Mouse (Mus musculus): ENCODE data around the gene Kctd3. TPM values are rescaled to one million over a fixed set of nuclear protein-coding genes. Genes with fewer than 3 reads are reported as not detected.
"Not testable (repeated sequence)": the region's sequence is repeated elsewhere in the genome, so short reads cannot be mapped to it uniquely, and the experiment has no call there.

The Kctd3 gene
- 10 to 100 TPM; 75.5 to 79.8 TPM for total RNA-seq (2021)
- long read RNA-seq, experiment 1, transcript Kctd3-201 (18 exons, 3,706 nt): major isoform, 55 of 76 reads
- long read RNA-seq, experiment 1, partial matches to known transcripts: 8 of 76 reads
- long read RNA-seq, experiment 1, other reads (novel, unspliced or antisense): 13 of 76 reads
- long read RNA-seq, experiment 2, transcript Kctd3-201 (18 exons, 3,706 nt): major isoform, 30 of 43 reads
- long read RNA-seq, experiment 2, partial matches to known transcripts: 6 of 43 reads
- long read RNA-seq, experiment 2, other reads (novel, unspliced or antisense): 6 of 43 reads

GRCm38 (mm10) chr1:189007239-189007979 lies at the start of gene Kctd3:
Gene Kctd3 (minus strand): TSS chr1:189007841.
- peak; percentile 98 to 100 for DNase-seq (ENCODE audit: low spot score in 2 of 2)

DNA sequence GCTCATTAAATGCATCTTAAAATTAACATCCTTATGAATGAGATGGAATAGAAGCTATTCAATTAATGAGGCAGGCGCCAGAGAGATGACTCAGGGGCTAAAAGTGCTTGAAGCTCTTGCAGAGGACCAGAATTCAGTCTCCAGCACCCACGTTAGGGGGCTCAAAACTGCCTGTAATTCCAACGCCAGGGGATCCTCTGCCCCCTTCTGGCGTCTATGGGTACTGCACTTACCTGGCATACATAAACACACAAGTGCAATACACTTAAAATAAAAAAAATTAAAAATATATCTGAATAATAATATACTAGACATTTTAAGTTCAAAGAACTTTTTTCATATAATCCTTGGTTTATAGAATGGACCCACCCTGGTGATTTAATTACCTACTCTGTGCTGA lies 49.8 kb upstream of the Kctd3 start:
- DNase-seq (ENCODE audit: low spot score in 2 of 2): no peak

DNA sequence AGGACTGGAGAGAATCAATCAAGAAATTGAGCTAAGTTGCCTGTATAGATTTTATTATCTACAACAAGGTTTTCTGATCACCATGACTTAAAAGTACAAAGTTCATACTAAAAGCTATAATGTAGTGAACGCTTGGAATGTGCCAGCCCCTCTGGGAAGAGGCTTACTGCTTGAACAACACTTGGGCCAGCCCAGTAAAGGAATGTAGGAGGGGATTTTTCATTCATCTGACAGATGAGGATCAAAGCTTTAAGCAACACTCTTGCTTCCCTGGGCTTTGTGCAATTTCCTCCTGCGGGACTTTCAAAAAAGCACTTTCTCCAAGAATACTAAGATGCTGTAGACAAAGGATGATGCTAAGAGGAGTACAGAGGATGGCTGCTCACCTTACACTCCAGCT lies 48.3 kb upstream of the Kctd3 start:
- no peak for DNase-seq (ENCODE audit: low spot score in 2 of 2)

DNA sequence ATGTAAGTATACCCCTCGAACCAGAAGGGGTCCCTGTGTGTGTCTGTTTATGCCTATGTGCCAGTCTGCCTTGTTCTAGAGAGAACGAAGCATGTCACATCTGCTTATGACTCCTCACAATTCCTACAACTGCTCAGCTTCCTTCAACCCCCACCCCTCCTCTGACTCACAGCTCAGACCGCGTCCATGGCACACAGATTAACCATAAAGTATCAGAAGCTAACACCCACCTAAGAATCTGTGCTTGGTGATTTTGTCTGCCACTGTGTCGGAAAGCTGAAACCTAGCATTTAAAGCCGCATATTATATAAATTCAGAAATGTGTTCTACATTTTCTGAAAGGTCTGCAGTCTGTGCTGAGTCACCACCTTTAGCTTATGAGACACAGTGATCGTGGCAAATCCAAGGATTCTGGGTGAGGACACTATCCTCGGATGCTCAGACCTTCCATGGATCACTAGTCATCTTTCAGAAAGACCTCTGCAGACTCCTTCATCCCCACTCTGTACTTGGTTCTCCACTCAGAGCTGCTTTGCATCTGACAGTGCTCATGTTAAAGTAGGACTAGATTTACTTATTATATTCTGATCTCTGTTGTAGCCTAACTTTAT lies 47.4 kb upstream of the Kctd3 start:
- peak; percentile 38 to 70 for DNase-seq (ENCODE audit: low spot score in 2 of 2)

GRCm38 (mm10) chr1:189054191-189054590 lies 46.5 kb upstream of the Kctd3 start:
- DNase-seq (ENCODE audit: low spot score in 2 of 2): no peak

GRCm38 (mm10) chr1:189052189-189052588 lies 44.5 kb upstream of the Kctd3 start:
- no peak for DNase-seq (ENCODE audit: low spot score in 2 of 2)

DNA sequence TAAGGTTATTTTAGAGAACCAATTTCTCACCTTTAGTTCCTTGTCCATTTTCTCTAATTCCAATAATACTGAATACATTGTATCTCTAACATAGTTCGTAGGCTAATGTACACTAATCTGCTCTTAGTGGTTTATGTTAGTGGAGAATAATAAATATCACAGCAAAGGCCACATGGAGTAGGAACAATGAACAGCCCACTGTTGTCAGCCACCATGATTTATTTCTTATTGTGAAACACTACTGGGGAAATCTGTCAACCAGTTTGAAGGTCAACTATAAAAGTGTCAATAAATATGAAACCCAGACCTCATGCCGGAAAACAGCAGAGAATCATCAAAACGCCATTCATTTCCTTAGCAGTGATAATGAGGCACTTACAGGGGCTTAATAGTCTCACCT lies 42.5 kb upstream of the Kctd3 start:
- DNase-seq (ENCODE audit: low spot score in 2 of 2): no peak

DNA sequence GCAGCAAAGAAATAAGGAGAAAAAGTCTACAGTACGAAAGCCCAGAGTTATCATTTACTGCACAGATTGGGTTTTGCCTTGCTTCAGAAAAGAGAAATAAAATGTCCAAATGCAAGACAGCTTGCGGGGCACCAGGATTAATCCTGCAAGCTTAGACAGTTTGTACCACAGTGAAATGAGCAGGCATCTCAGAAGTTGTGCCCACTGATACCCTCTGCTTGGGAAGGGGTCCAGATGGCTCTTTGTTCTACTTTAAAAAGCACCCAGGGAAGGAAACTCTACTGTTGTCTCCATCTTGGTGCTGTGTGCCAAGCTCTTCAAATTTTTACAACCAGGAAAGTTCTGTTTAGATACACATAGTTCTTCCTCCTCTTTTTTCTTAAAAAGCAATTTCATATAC lies 40.7 kb upstream of the Kctd3 start:
- DNase-seq (ENCODE audit: low spot score in 2 of 2): peak in 1 of 2 experiments; percentile 12

DNA sequence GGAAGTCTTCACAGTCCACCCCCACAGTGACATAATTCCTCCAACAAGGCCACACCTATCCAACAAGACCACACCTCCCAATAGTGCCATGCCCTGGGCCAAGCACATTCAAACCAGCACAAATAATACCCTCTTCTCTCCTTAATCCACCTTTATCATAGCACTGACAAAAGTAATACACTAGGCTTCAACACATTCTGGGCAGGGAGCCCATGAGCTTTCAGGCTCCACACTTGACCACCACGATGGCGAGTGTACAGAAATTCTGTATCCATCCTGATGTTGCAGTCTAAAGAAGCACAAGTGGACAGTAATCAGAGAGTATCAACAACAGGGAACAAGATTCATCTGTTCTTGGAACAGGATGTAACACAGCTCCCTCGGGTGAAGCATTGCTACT lies 40.3 kb upstream of the Kctd3 start:
- DNase-seq (ENCODE audit: low spot score in 2 of 2): no peak

DNA sequence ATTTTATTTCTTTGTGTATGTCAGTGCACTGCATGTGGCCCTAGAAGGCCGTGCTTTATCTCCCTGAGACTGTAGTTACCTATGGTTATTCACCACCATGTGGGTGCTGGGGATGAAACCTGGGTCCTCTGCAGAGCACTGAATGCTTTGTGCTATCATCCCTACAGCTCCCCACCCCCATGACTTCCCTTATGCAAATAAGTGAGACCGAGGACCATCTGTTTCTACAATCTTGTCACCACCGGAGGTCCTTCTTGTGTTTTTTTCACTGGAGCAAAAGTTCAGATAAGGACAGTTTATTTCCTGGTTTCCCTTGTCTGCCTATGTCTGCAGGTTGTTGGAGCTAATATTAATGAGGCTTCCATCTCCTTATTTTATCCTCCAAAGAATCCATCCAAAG lies 39.2 kb upstream of the Kctd3 start:
- no peak for DNase-seq (ENCODE audit: low spot score in 2 of 2)

GRCm38 (mm10) chr1:189046301-189046700 lies 38.7 kb upstream of the Kctd3 start:
- no peak for DNase-seq (ENCODE audit: low spot score in 2 of 2)

DNA sequence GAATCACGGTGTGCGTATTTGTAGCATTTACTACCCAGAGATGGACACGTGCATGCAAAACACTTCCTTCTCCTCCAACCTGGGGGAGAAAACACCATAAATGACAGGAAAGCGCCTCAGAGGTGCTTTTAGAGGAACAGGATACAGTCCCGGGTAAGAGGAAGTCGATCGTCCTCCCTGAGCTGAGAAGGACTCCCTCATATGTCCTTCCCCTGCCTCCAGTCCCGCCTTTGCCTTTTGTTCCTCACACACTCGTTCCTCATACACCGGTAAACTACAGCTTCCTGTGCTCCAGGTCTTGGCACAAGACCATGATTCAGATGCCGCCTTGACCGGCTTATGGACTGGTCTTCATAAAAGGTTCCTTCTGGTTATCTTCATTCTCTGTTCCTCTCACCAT lies 33.6 kb upstream of the Kctd3 start:
- DNase-seq (ENCODE audit: low spot score in 2 of 2): no peak

GRCm38 (mm10) chr1:189039348-189039747 lies 31.7 kb upstream of the Kctd3 start:
- DNase-seq (ENCODE audit: low spot score in 2 of 2): peak; percentile 57 to 78

- not testable (repeated sequence) for DNase-seq (ENCODE audit: low spot score in 2 of 2)
Observed at GRCm38 (mm10) chr1:189032817-189033216, 25.2 kb upstream of the Kctd3 start.

- no peak for DNase-seq (ENCODE audit: low spot score in 2 of 2)
Observed at GRCm38 (mm10) chr1:189030975-189031374, 23.3 kb upstream of the Kctd3 start.

DNA sequence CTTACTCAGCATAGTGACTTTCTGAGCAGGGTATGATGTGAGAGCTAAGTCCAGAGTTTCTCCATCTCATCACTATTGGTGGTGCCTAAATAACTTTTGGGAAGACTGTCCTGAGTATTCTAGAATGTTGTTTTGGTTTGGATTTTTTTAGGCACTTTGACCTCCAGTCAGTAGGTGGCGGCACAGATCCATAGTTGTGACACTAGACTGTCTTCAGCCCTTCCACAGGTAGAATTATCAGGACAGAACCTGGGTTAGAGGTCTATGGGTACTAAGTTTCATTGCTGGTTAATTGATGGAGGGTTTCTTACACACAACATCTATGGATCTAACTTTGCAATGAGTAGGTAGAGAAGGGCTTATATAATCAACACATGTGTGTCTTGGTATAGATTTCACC lies 20.6 kb upstream of the Kctd3 start:
- DNase-seq (ENCODE audit: low spot score in 2 of 2): no peak

DNA sequence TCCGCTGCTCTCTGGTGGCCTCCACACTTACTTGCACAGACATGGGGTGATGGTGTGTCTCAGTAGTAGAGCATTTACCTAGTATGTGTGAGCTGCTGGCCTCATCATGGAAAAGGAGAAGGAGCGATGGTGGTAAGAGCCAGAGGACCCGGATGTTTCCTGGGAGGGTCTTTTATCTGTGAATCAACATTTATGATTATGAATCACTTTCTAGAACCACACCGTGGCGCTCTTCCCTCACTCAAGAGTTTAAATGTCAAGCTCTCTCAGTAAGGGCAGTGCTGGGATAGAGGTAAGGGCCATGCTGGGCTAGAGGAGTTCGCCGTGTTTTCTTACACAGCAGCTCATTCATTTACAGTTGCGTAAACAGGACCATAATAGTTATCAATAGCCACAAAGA lies 19.2 kb upstream of the Kctd3 start:
- peak; percentile 37 to 51 for DNase-seq (ENCODE audit: low spot score in 2 of 2)

DNA sequence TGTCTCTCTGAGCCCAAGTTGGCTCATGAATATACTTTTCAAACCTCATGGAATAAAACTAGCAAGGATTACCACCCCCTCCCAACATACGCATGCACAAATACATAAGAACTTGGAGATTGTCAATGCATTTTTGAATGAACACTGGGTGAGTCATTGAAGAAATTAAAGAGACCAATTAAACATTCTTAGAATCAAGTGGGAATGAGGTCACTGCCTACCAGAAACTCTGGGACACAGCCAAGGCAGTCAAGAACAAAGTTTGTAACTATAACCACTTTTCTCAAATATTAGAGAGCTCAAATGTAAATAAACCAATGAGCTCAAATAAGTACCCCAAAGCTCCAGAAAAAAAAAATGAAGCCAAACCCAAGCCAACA lies 16.1 kb upstream of the Kctd3 start:
- DNase-seq (ENCODE audit: low spot score in 2 of 2): no peak

GRCm38 (mm10) chr1:189022925-189023700 lies 15.5 kb upstream of the Kctd3 start:
- no peak for DNase-seq (ENCODE audit: low spot score in 2 of 2)

DNA sequence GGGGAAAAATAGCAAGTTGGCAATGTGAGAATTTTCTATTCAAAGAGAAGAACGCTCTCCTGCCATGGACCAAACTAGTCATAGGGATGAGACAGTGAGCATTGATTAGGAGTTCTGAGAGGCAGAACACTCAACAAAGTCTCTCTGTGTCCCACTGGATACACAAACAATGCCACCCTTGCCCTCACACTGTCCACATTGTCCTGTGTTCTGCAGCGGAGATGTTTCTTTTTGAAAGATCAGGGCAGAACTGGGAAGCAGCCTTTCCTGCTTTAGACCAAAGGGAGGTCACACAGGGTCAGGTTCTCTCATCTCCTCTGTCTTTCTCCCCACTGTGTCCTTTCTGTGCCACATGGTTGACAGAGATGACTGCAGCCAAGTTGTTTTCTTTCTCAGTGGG lies 7.7 kb upstream of the Kctd3 start:
- no peak for DNase-seq (ENCODE audit: low spot score in 2 of 2)

- no peak for DNase-seq (ENCODE audit: low spot score in 2 of 2)
Observed at GRCm38 (mm10) chr1:189013587-189013921, 5.9 kb upstream of the Kctd3 start.

All from left cerebral cortex, adult 18-20 months (tissue).